Mouse (Mus musculus) embryonic fibroblast, embryonic 13.5 days (primary cell): ENCODE data around the gene Galnt16. TPM values are rescaled to one million over a fixed set of nuclear protein-coding genes. Genes with fewer than 3 reads are reported as not detected.
A peak's percentile ranks its signal among the peaks of the same experiment; 100 is the strongest.

Experiments used
- H3K27ac ChIP-seq: 2 replicates; pipeline ENCODE4 v1.5.1; 2012; ENCODE audit warnings: low read length, control low read depth, inconsistent platforms; ENCODE audit not compliant: insufficient read depth
- H3K4me1 ChIP-seq: 2 replicates; pipeline ENCODE4 v1.6.1; 2011; ENCODE audit warnings: low read length; ENCODE audit not compliant: control insufficient read depth, insufficient read depth
- H3K4me3 ChIP-seq: 2 replicates; pipeline ENCODE4 v1.5.1; 2011; ENCODE audit warnings: mild to moderate bottlenecking, control low read depth, low read length; ENCODE audit not compliant: insufficient read depth
- CTCF ChIP-seq: IDR thresholded peaks from 2 replicates; pipeline ENCODE4 v1.5.1; 2011; ENCODE audit warnings: mild to moderate bottlenecking, control low read depth, low read length, moderate library complexity, borderline replicate concordance; ENCODE audit not compliant: insufficient read depth
- POLR2A ChIP-seq: IDR thresholded peaks from 2 replicates; pipeline ENCODE4 v1.6.1; 2011; ENCODE audit warnings: low read depth, mild to moderate bottlenecking, control low read depth, low read length, moderate library complexity
- polyA plus RNA-seq: library from polyadenylated mRNA; stranded (reverse); fragments of >200 nt; gene quantifications from 2 replicates; pipeline ENCODE4 v1.2.4, GENCODE M21; 2011; ENCODE audit warnings: low read depth; ENCODE audit not compliant: missing spikeins, insufficient read length

Gene Galnt16
- polyA plus RNA-seq, 1 experiment = 7.8 TPM

DNA sequence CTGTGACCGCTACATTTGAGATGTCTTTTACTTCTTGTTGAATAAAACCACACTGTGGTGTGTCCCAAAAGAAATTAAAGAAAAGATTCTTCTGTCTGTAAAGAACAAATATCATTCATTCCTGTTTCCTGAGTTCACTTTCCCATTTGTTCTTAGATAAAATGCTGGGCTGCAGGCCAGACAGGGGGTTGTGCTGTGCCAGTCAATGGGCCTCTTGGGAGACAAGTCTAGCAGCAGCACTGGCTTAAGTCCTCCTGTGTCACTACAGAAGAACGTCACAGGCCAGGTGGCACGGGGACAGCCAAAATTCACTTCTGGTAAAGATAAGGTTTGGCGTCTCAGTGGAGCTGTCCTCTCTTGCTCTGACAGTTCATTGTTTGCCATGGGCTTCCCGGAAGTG lies 44.7 kb downstream of the Galnt16 start:
- Histone ChIP-seq H3K4me3 (no peak overlapping the region), H3K27ac (no peak overlapping the region), H3K4me1 (peaks cover 2% of the 10 kb centered on the region; the same call in 1 of the 2 replicates)
- no peak for TF ChIP-seq CTCF
- TF ChIP-seq POLR2A = no peak

DNA sequence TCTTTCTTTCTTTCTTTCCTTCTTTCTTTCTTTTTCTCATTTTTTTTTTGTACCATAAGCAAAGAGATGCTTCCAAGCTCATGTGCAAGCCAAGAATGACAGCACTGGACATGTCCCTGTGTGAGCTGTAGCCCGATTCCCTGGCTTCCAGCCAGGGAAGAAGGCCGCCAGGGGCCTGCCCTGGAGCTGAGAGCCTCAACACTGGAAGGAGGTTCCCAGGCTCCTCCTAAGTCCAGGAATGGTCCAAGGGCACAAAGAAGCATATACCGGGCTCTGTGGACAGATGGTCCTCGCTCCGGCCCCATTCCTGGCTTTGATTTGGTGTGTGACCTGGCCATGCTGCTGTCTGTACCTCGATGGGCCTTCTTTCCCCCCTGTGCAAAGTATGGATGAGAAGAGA lies 46.9 kb downstream of the Galnt16 start:
- TF ChIP-seq CTCF = no peak
- no peak for TF ChIP-seq POLR2A
- Histone ChIP-seq H3K4me3 (no peak overlapping the region), H3K4me1 (peaks cover 2% of the 10 kb centered on the region; the same call in 1 of the 2 replicates), H3K27ac (no peak overlapping the region)

GRCm38 (mm10) chr12:80565793-80566192 lies 47.7 kb downstream of the Galnt16 start:
- Histone ChIP-seq H3K27ac (no peak overlapping the region), H3K4me3 (no peak overlapping the region), H3K4me1 (peaks cover 2% of the 10 kb centered on the region; the same call in 1 of the 2 replicates)
- TF ChIP-seq POLR2A (no peak), CTCF (no peak)

GRCm38 (mm10) chr12:80566502-80566901 lies 48.4 kb downstream of the Galnt16 start:
- H3K4me3 ChIP-seq = no peak overlapping the region
- H3K27ac ChIP-seq = no peak overlapping the region
- peaks cover 2% of the 10 kb centered on the region; the same call in 1 of the 2 replicates for H3K4me1 ChIP-seq
- TF ChIP-seq POLR2A = no peak
- TF ChIP-seq CTCF = no peak

GRCm38 (mm10) chr12:80567375-80567774 lies 49.3 kb downstream of the Galnt16 start:
- Histone ChIP-seq H3K4me3 (no peak overlapping the region), H3K4me1 (no peaks in the 10 kb centered on the region), H3K27ac (no peak overlapping the region)
- TF ChIP-seq POLR2A = no peak
- TF ChIP-seq CTCF = no peak

GRCm38 (mm10) chr12:80569561-80569960 lies 51.5 kb downstream of the Galnt16 start:
- Histone ChIP-seq H3K27ac (no peak overlapping the region), H3K4me1 (no peaks in the 10 kb centered on the region), H3K4me3 (no peak overlapping the region)
- TF ChIP-seq POLR2A = no peak
- no peak for TF ChIP-seq CTCF

DNA sequence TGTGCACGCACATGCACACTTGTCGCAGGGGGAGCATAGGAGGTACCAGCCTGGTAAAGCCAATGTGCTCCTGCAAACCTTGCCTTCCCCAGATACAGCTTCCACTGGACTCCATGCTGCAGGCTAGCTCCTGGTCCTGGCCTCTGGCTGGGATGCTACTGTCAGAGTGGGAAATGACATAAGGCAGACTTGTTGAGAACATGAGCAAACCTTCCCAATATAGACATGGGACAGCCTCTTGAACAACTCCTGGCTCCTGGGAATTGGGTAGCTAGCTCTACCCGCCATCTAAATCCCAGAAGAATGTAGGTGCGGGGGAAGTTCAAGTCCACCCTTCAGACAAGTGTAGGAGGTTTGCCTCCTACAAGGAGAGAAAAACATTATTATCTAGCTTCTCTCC lies 56.2 kb downstream of the Galnt16 start:
- no peak overlapping the region for H3K27ac ChIP-seq
- H3K4me3 ChIP-seq = no peak overlapping the region
- no peaks in the 10 kb centered on the region for H3K4me1 ChIP-seq
- TF ChIP-seq CTCF (no peak), POLR2A (no peak)

DNA sequence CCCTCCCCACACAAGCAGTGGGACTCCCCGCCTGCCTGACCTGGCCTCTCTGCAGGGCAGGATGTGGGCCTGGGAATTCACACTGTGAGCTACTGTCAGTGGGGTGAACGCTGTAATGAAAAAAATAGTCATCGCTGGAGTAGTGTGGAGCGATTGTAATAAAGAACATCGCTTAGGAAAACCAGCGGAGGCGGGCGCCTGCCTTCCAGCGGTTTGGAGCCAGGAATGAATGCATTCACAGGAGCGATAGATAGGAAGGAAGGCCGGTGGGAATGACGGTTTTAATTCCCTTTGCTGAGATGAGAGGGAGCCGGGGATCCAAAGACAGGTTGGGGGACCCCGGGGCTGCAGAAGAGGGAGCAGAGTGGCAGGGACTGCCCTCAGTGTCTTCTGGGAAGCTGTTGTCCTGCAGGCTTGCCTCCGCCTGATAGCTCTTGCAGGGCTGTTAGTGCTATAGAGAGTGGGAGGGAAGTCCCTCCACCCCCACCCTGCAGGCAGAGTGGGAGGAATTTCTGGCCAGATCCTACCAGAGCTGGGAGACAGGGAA lies 56.8 kb downstream of the Galnt16 start:
- no peaks in the 10 kb centered on the region for H3K4me1 ChIP-seq
- no peak overlapping the region for H3K27ac ChIP-seq
- H3K4me3 ChIP-seq = no peak overlapping the region
- TF ChIP-seq POLR2A = no peak
- TF ChIP-seq CTCF = no peak

GRCm38 (mm10) chr12:80577049-80577448 lies 59.0 kb downstream of the Galnt16 start:
- Histone ChIP-seq H3K4me1 (no peaks in the 10 kb centered on the region), H3K4me3 (no peak overlapping the region), H3K27ac (no peak overlapping the region)
- no peak for TF ChIP-seq CTCF
- no peak for TF ChIP-seq POLR2A

DNA sequence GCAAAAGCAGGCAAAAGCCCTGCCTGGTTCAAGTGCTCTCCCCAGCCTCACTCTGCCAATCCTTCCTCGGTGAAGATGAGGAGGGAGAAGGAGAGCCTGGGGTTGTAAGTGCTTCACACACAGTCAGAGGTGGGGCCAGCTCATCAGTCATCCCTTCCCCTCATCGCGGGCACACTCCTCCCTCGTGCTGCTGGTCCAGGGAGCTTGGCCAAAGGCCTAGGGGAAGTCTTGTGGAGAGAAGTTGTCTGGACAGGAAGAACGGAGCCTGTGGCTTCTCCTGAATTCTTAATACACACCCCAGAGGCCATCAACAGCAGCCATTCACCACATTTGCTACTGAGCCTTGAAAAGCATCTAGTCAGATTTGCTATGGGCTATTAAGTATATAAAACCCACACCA lies 63.3 kb downstream of the Galnt16 start:
- H3K27ac ChIP-seq = no peak overlapping the region
- no peak overlapping the region for H3K4me3 ChIP-seq
- no peak for TF ChIP-seq POLR2A
- TF ChIP-seq CTCF = no peak
- no peaks in the 10 kb centered on the region for H3K4me1 ChIP-seq

GRCm38 (mm10) chr12:80584973-80585372 lies 66.9 kb downstream of the Galnt16 start:
- Histone ChIP-seq H3K27ac (no peak overlapping the region), H3K4me1 (no peaks in the 10 kb centered on the region), H3K4me3 (no peak overlapping the region)
- no peak for TF ChIP-seq POLR2A
- TF ChIP-seq CTCF = peak; percentile 66; the same call in 1 of the 2 replicates
